ENCODE assay signal across 20 mouse cellular contexts in genomic region chr14:29387761-29388160, GRCm38 (mm10).
DNase-seq lines count a peak whose midpoint lies in the region; ATAC-seq and TF ChIP-seq lines count a peak whose summit lies in the region.
"Had no signal": no experiment of that assay in that cellular context is flagged by ENCODE, and none has a peak within 500 bp of the region (broad histone marks: within the 10 kb centered on the region; RNA-seq: fewer than 3 reads in every experiment).

No protein-coding gene starts in this region.

- H3K27me3 ChIP-seq in midbrain, embryonic 10.5 days (ENCODE audit: low read depth, poor library complexity, severe bottlenecking) = no peaks in the 10 kb centered on the region
- H3K27me3 ChIP-seq in midbrain, postnatal 0 days (ENCODE audit: insufficient read depth, low read length) = no peaks in the 10 kb centered on the region; the same call in 1 of the 2 replicates
- H3K27me3 ChIP-seq: embryonic facial prominence, embryonic 15.5 days; forebrain, embryonic 15.5 days; heart, embryonic 13.5 days; hindbrain, embryonic 13.5 days; neural tube, embryonic 15.5 days; stomach, embryonic 15.5 days had no signal

- TF ChIP-seq CTCF in midbrain, postnatal 0 days (IDR thresholded peaks at IDR 0.05) = no peak

- H3K36me3 ChIP-seq in midbrain, embryonic 10.5 days = no peaks in the 10 kb centered on the region
- H3K36me3 ChIP-seq in midbrain, postnatal 0 days (ENCODE audit: insufficient read depth, low read length) = no peaks in the 10 kb centered on the region
- H3K36me3 ChIP-seq: embryonic facial prominence, embryonic 15.5 days; forebrain, embryonic 15.5 days; heart, embryonic 13.5 days; hindbrain, embryonic 13.5 days; neural tube, embryonic 15.5 days; stomach, embryonic 15.5 days had no signal

- 0 out of 2 replicates have a peak overlapping the region, but pooled peaks have one; percentile 9 for H3K27ac ChIP-seq in midbrain, embryonic 10.5 days (replicated peaks)
- no peak overlapping the region for H3K27ac ChIP-seq in midbrain, postnatal 0 days (ENCODE audit: low read depth, low read length)
- H3K27ac ChIP-seq: embryonic facial prominence, embryonic 15.5 days; forebrain, embryonic 15.5 days; heart, adult 2 months; heart, embryonic 13.5 days; hindbrain, embryonic 13.5 days; neural tube, embryonic 15.5 days; stomach, embryonic 15.5 days had no signal

- H3K4me1 ChIP-seq in midbrain, embryonic 10.5 days = no peaks in the 10 kb centered on the region
- H3K4me1 ChIP-seq in midbrain, postnatal 0 days (ENCODE audit: insufficient read depth, low read length) = no peaks in the 10 kb centered on the region
- H3K4me1 ChIP-seq: forebrain, embryonic 15.5 days; heart, embryonic 13.5 days; hindbrain, embryonic 13.5 days; neural tube, embryonic 15.5 days; stomach, embryonic 15.5 days had no signal

- no peaks in the 10 kb centered on the region for H3K9me3 ChIP-seq in midbrain, embryonic 10.5 days (replicated peaks)
- no peaks in the 10 kb centered on the region for H3K9me3 ChIP-seq in midbrain, postnatal 0 days (ENCODE audit: low read length)
- H3K9me3 ChIP-seq: embryonic facial prominence, embryonic 15.5 days; forebrain, embryonic 15.5 days; heart, embryonic 13.5 days; hindbrain, embryonic 13.5 days; neural tube, embryonic 15.5 days; stomach, embryonic 15.5 days had no signal

- peak; percentile 60 for DNase-seq in kidney, postnatal 10 days
- DNase-seq in kidney, adult 9 months = no peak
- DNase-seq in midbrain, embryonic 10.5 days (ENCODE audit: low spot score) = no peak
- DNase-seq in midbrain, postnatal 0 days (ENCODE audit: low spot score) = no peak
- peak; percentile 60 for DNase-seq in adrenal gland, adult 8-10 months
- DNase-seq in adrenal gland, postnatal 4 days (ENCODE audit: low spot score in 2 of 2) = peak; percentile 4 to 32
- no peak for DNase-seq in layer of hippocampus, postnatal 10 days (ENCODE audit: low spot score in 2 of 2)
- DNase-seq: cerebellum, adult 18-20 months; cerebellum, postnatal 14 days; gastrocnemius, postnatal 10 days; heart, adult 2 months; kidney, adult 11 months; lung, postnatal 36 days; thymus, postnatal 25 days had no signal

- no peak overlapping the region for H3K4me3 ChIP-seq in midbrain, embryonic 10.5 days
- no peak overlapping the region for H3K4me3 ChIP-seq in midbrain, postnatal 0 days (ENCODE audit: low read depth, low read length)
- H3K4me3 ChIP-seq: embryonic facial prominence, embryonic 15.5 days; forebrain, embryonic 15.5 days; heart, adult 2 months; heart, embryonic 13.5 days; hindbrain, embryonic 13.5 days; neural tube, embryonic 15.5 days; stomach, embryonic 15.5 days had no signal

- WGBS in midbrain, embryonic 10.5 days = 89% methylated on average over 3 of the region's 3 CpGs
- 83% methylated on average over 3 of the region's 3 CpGs for WGBS in midbrain, postnatal 0 days

- H3K9ac ChIP-seq in midbrain, postnatal 0 days (replicated peaks; ENCODE audit: low read length, poor library complexity, severe bottlenecking) = no peak overlapping the region
- H3K9ac ChIP-seq: embryonic facial prominence, embryonic 15.5 days; forebrain, embryonic 15.5 days; heart, embryonic 13.5 days; hindbrain, embryonic 13.5 days; neural tube, embryonic 15.5 days; stomach, embryonic 15.5 days had no signal

- no peak for ATAC-seq in midbrain, postnatal 0 days (ENCODE audit: low FRiP score)
- ATAC-seq: forebrain, embryonic 15.5 days had no signal

- H3K4me2 ChIP-seq in midbrain, postnatal 0 days (ENCODE audit: low read depth, low read length, poor library complexity, severe bottlenecking) = no peak overlapping the region
- H3K4me2 ChIP-seq: embryonic facial prominence, embryonic 15.5 days; forebrain, embryonic 15.5 days; heart, embryonic 13.5 days; hindbrain, embryonic 13.5 days; neural tube, embryonic 15.5 days; stomach, embryonic 15.5 days had no signal

Comparison
In these comparisons a context has a peak if more than half of its experiments do, and no peak if none do; other contexts are left out.
1. DNase-seq: peak in kidney, postnatal 10 days (single experiment), adrenal gland, adult 8-10 months (single experiment) and adrenal gland, postnatal 4 days (2 of 2); none in kidney, adult 9 months (single experiment), midbrain, embryonic 10.5 days (single experiment), midbrain, postnatal 0 days (single experiment) and layer of hippocampus, postnatal 10 days (0 of 2).